Mouse (Mus musculus) midbrain, embryonic 11.5 days (tissue): ENCODE data around the gene Pde6h. TPM values are rescaled to one million over a fixed set of nuclear protein-coding genes. Genes with fewer than 3 reads are reported as not detected.

Experiments used
- ATAC-seq: fragments of 200-750 bp; cut with Nextera tagmentation; 2 replicates; pipeline ENCODE4 v1.8.0; 2017; ENCODE audit warnings: moderate TSS enrichment, moderate library complexity; ENCODE audit not compliant: low FRiP score
- DNase-seq: peaks from one replicate; pipeline ENCODE4 v3.0.0; 2015; ENCODE audit warnings: low spot score; ENCODE audit errors: missing footprints
- H3K27ac ChIP-seq: fragments of 300-500 bp; sonication (generic); 2 replicates; pipeline ENCODE4 v1.5.1; 2014; ENCODE audit warnings: low read depth, low read length
- H3K27me3 ChIP-seq: fragments of 300-500 bp; sonication (generic); 2 replicates; pipeline ENCODE4 v1.6.1; 2014; ENCODE audit warnings: mild to moderate bottlenecking, low read length, moderate library complexity, mixed read lengths; ENCODE audit not compliant: control insufficient read depth, insufficient read depth
- H3K36me3 ChIP-seq: fragments of 300-500 bp; sonication (generic); 2 replicates; pipeline ENCODE4 v1.6.1; 2014; ENCODE audit warnings: mild to moderate bottlenecking, low read length, moderate library complexity, mixed read lengths; ENCODE audit not compliant: control insufficient read depth, insufficient read depth
- H3K4me1 ChIP-seq: fragments of 300-500 bp; sonication (generic); 2 replicates; pipeline ENCODE4 v1.6.1; 2014; ENCODE audit warnings: low read length; ENCODE audit not compliant: control insufficient read depth, insufficient read depth
- H3K4me2 ChIP-seq: fragments of 300-500 bp; sonication (generic); 2 replicates; pipeline ENCODE4 v1.6.1; 2014; ENCODE audit warnings: mild to moderate bottlenecking, moderate library complexity
- H3K4me3 ChIP-seq: fragments of 300-500 bp; sonication (generic); 2 replicates; pipeline ENCODE4 v1.5.1; 2014; ENCODE audit warnings: low read depth, low read length
- H3K9ac ChIP-seq: fragments of 300-500 bp; sonication (generic); 2 replicates; pipeline ENCODE4 v1.6.1; 2014; ENCODE audit warnings: low read length
- H3K9me3 ChIP-seq: fragments of 300-500 bp; sonication (generic); 2 replicates; pipeline ENCODE4 v1.6.1; 2016; ENCODE audit warnings: low read length; ENCODE audit not compliant: control insufficient read depth
- WGBS: fragments of 180-500 bp; shearing (Covaris S2); extraction: QIAGEN DNeasy Blood & Tissue Kit; methylation state at CpG from one replicate; pipeline ENCODE4 v1.1.7; 2014; 5-methylcytosine and 5-hydroxymethylcytosine counted together
- polyA plus RNA-seq: library from polyadenylated mRNA; unstranded; fragments of >200 nt; fragmentation: Nextera tagmentation; extraction: Ambion mirVana; gene quantifications from 2 replicates; pipeline ENCODE4 v1.2.1, GENCODE M21; 2014

Pde6h gene
- polyA plus RNA-seq, 1 experiment from 2014 or later = not detected

GRCm38 (mm10) chr6:136995533-136995932 lies 71.9 kb downstream of the Pde6h start:
- no peak for DNase-seq
- Histone ChIP-seq H3K36me3 (no peaks in the 10 kb centered on the region), H3K27me3 (no peaks in the 10 kb centered on the region), H3K4me1 (no peaks in the 10 kb centered on the region), H3K4me3 (no peak overlapping the region), H3K4me2 (no peak overlapping the region), H3K9me3 (no peaks in the 10 kb centered on the region), H3K27ac (no peak overlapping the region), H3K9ac (no peak overlapping the region)
- WGBS = 71% methylated on average over 8 of the region's 8 CpGs
- ATAC-seq = no peak

DNA sequence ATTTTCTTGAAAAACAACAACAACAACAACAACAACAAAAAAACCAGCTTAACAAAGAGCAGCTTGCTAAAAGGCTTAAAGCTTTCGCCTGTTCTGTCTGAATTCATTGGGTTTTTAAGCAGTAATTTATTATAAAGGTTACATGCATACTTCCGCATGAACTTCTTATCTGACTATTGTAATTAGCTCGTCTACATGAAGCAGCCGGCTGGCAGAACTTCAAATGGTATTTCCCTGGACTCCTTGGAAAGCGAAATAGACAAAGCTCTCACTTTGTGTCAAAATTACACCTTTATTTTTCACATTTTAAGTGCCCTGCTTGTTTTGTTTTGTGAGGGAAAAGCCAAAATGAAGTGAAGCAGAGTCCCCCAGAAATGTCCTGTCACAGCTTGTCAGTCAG lies 72.7 kb downstream of the Pde6h start:
- no peak overlapping the region for H3K4me2 ChIP-seq
- no peak for DNase-seq
- H3K27me3 ChIP-seq = no peaks in the 10 kb centered on the region
- ATAC-seq = no peak
- no peaks in the 10 kb centered on the region for H3K9me3 ChIP-seq
- H3K4me3 ChIP-seq = no peak overlapping the region
- H3K4me1 ChIP-seq = no peaks in the 10 kb centered on the region
- no peak overlapping the region for H3K27ac ChIP-seq
- no peaks in the 10 kb centered on the region for H3K36me3 ChIP-seq
- H3K9ac ChIP-seq = no peak overlapping the region
- 86% methylated on average over 5 of the region's 5 CpGs for WGBS

DNA sequence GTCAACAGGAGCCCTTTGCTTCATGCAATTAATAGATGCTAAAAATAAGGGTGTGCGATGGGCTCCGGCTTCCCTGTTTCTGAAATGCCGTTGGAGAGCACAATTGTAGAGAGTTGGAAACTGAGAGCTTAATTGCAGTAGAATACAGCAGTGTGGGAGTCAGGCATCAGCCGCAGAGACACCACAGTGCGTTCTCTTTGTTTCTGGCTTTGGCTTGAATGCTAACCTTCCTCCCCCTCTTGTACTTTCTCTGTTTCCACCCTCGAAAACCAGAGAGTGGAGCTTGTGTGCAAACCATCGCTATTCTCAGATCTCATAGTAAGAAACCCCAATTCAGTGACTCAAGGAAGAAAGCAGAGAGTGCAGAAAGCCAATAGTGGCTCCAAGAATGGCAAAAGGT lies 74.5 kb downstream of the Pde6h start:
- WGBS = 92% methylated on average over 7 of the region's 7 CpGs
- H3K36me3 ChIP-seq = no peaks in the 10 kb centered on the region
- ATAC-seq (no peak), DNase-seq (no peak)
- no peaks in the 10 kb centered on the region for H3K27me3 ChIP-seq
- no peak overlapping the region for H3K27ac ChIP-seq
- H3K4me3 ChIP-seq = no peak overlapping the region
- no peak overlapping the region for H3K9ac ChIP-seq
- no peaks in the 10 kb centered on the region for H3K4me1 ChIP-seq
- H3K4me2 ChIP-seq = no peak overlapping the region
- H3K9me3 ChIP-seq = no peaks in the 10 kb centered on the region

DNA sequence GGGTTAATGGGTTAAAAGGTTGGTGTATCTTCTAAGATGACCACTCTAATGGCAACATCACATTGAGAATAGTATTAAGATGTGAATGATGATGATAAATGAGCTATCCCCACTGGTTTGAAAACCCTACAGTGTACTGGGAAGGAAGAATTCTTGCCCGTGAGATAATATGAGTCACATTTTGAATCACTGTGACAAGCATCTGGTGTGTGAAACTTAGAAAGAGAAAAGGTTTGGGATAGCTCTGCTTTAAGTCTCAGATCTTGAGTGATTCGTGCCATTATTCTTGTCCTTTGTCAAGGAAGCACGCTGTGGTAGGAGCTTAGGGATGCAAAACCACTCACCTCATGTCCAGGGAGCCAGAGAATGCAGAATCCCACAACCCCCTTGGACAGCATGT lies 75.4 kb downstream of the Pde6h start:
- no peak overlapping the region for H3K4me2 ChIP-seq
- ATAC-seq = no peak
- DNase-seq = no peak
- WGBS = 86% methylated on average over 3 of the region's 3 CpGs
- H3K36me3 ChIP-seq = no peaks in the 10 kb centered on the region
- H3K9me3 ChIP-seq = no peaks in the 10 kb centered on the region
- H3K9ac ChIP-seq = no peak overlapping the region
- H3K4me1 ChIP-seq = no peaks in the 10 kb centered on the region
- H3K4me3 ChIP-seq = no peak overlapping the region
- H3K27me3 ChIP-seq = no peaks in the 10 kb centered on the region
- no peak overlapping the region for H3K27ac ChIP-seq

DNA sequence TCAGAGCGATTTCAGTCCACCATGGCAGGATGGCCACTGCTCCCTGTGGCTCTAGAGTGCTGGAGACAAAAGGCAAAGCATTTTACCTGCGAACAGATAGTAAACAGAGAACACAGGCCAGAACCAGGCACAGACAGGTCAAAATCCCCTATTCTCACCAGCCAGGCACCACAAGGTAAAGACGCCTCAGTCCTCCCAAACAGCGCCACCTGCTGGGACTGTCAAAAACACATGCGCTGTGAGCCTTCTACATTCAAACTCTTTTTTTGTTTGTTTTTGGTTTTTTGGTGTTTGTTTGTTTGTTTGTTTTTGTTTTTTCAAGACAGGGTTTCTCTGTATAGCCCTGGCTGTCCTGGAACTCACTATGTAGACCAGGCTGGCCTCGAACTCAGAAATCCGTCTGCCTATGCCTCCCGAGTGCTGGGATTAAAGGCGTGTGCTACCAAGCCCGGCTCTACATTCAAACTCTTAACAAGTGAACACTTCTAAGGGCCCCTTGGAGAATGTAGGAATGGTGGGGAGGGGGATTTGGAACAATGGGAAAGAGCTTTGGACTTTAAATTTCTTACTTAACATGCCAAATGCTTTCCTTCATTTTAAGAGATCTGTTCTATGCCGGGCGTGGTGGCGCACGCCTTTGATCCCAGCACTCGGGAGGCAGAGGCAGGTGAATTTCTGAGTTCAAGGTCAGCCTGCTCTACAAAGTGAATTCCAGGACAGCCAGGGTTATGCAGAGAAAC lies 76.2 kb downstream of the Pde6h start:
- H3K4me2 ChIP-seq = no peak overlapping the region
- no peak overlapping the region for H3K27ac ChIP-seq
- no peak overlapping the region for H3K4me3 ChIP-seq
- no peak for ATAC-seq
- no peak for DNase-seq
- no peaks in the 10 kb centered on the region for H3K27me3 ChIP-seq
- H3K9ac ChIP-seq = no peak overlapping the region
- H3K4me1 ChIP-seq = no peaks in the 10 kb centered on the region
- H3K9me3 ChIP-seq = no peaks in the 10 kb centered on the region
- no peaks in the 10 kb centered on the region for H3K36me3 ChIP-seq
- WGBS = 89% methylated on average over 15 of the region's 15 CpGs

DNA sequence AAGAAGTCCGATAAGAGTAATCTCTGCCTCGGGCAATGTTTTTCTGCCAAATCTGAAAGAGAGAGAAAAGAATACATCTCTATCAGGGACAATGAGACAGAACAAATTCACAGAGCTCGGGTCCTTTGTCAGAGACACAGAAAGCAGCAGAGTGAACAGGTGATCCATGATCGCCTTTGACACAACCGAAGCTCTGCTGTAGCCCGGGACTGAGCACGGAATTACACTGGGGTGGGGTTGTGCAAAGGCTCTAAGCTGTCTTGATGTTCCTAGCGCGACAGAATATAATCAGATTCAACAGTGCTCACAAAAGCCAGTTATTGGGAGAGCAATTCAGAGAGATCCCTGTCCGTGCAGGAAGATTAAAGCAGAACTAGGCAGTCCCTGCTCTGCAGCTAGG lies 77.1 kb downstream of the Pde6h start:
- WGBS = 56% methylated on average over 10 of the region's 10 CpGs
- H3K4me2 ChIP-seq = no peak overlapping the region
- no peak overlapping the region for H3K27ac ChIP-seq

DNA sequence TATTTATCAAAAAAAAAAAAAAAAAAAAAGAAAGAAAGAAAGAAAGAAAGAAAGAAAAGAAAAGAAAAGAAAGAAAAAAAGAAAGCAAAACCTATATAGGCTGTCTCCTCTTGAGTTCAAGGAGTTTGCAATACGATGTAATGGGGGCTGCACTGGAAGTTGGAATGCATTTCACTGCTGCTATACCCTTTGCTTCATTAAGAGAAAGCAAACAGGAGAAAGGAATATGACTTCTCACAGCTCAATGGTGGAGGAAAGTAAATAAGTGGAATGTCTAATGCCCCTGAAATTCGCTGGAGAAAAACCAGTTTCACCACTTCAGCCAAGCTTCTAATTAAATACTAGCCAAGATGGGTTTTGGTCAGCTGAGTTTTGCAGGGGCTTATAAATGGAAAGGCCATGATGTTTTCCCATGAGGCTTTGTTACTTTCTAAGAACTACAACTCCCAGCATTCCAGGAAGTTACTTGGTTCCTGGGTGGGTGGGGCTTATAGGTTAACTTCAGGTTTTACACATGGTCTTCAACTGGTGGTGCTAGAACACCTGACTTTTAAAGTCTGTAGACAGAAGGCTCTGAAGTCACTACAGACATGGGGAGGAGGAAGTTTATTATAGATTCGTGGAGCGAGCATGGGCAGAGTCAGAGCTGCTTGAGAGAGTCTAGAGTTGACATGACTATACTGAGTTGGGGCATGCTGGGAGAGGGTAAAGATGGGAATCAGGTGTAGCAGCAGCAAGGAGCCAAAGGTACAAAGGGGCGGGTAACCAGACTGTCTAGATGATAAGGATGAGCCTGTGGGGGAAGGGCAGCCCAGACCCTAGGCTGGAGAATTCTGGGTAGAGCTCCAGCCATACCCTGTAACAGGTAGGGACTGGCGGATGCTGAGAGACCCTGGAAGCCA lies 77.9 kb downstream of the Pde6h start:
- ATAC-seq (peak; percentile 33; the same call in 1 of the 2 replicates), DNase-seq (no peak)
- no peaks in the 10 kb centered on the region for H3K36me3 ChIP-seq
- H3K4me1 ChIP-seq = no peaks in the 10 kb centered on the region
- no peaks in the 10 kb centered on the region for H3K9me3 ChIP-seq
- no peaks in the 10 kb centered on the region for H3K27me3 ChIP-seq
- no peak overlapping the region for H3K4me2 ChIP-seq
- H3K4me3 ChIP-seq = no peak overlapping the region
- 78% methylated on average over 6 of the region's 6 CpGs for WGBS
- H3K27ac ChIP-seq = no peak overlapping the region
- no peak overlapping the region for H3K9ac ChIP-seq

More for the DNA sequence above, 77.1 kb downstream of the Pde6h start:
- no peaks in the 10 kb centered on the region for H3K36me3 ChIP-seq
- H3K4me1 ChIP-seq = no peaks in the 10 kb centered on the region
- H3K9me3 ChIP-seq = no peaks in the 10 kb centered on the region
- ATAC-seq = peak; percentile 42; the same call in 1 of the 2 replicates
- no peak overlapping the region for H3K4me3 ChIP-seq
- no peak overlapping the region for H3K9ac ChIP-seq
- no peaks in the 10 kb centered on the region for H3K27me3 ChIP-seq
- DNase-seq = no peak

DNA sequence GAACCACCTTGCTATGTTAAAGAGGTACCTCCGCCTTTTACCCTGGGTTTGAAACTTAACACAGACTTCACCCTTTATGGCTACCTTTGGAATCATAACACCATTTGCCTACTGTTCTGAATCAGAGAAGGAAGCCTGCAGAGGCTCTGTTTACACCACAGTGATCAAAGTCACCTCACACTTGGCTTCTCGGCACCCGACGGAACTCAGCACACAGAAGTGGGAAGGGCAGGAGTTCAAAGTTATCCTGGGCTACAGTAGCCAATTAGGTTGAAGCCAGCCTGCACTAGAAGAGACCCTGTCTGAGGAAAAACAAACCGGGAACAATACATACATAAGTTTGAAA lies 78.5 kb downstream of the Pde6h start:
- Histone ChIP-seq H3K36me3 (no peaks in the 10 kb centered on the region), H3K27ac (no peak overlapping the region), H3K27me3 (no peaks in the 10 kb centered on the region), H3K4me3 (no peak overlapping the region), H3K9me3 (no peaks in the 10 kb centered on the region), H3K4me2 (no peak overlapping the region), H3K4me1 (no peaks in the 10 kb centered on the region), H3K9ac (no peak overlapping the region)
- no peak for ATAC-seq
- 90% methylated on average over 5 of the region's 5 CpGs for WGBS
- no peak for DNase-seq

GRCm38 (mm10) chr6:137004359-137004758 lies 80.7 kb downstream of the Pde6h start:
- WGBS = 80% methylated on average over 4 of the region's 4 CpGs
- ATAC-seq (no peak), DNase-seq (no peak)
- Histone ChIP-seq H3K4me2 (no peak overlapping the region), H3K9me3 (no peaks in the 10 kb centered on the region), H3K27me3 (no peaks in the 10 kb centered on the region), H3K9ac (no peak overlapping the region), H3K4me1 (no peaks in the 10 kb centered on the region), H3K27ac (no peak overlapping the region), H3K36me3 (no peaks in the 10 kb centered on the region), H3K4me3 (no peak overlapping the region)
